Mouse (Mus musculus): Measurements from ENCODE around the gene Mrpl16.

The Mrpl16 gene

GRCm38 (mm10) chr19:11807251-11807650 is 37.1 kb downstream of the Mrpl16 start:
- no peak for DNase-seq

- no peak for DNase-seq
Measured at GRCm38 (mm10) chr19:11807822-11808221, 37.6 kb downstream of the Mrpl16 start.

- no peak for DNase-seq
Measured at GRCm38 (mm10) chr19:11808452-11808851, 38.3 kb downstream of the Mrpl16 start.

- DNase-seq: no peak
Measured at GRCm38 (mm10) chr19:11810003-11810758, 40.0 kb downstream of the Mrpl16 start.

- peak; percentile 61 to 75 for DNase-seq
Measured at GRCm38 (mm10) chr19:11810856-11811255, 40.7 kb downstream of the Mrpl16 start.

- no peak for DNase-seq
Measured at GRCm38 (mm10) chr19:11811688-11812365, 41.6 kb downstream of the Mrpl16 start.

GRCm38 (mm10) chr19:11813136-11813535 is 42.9 kb downstream of the Mrpl16 start:
- no peak for DNase-seq

GRCm38 (mm10) chr19:11813649-11814048 is 43.5 kb downstream of the Mrpl16 start:
- DNase-seq: peak in 1 of 2 experiments; percentile 24

- no peak for DNase-seq
Measured at GRCm38 (mm10) chr19:11814742-11815333, 44.6 kb downstream of the Mrpl16 start.

- DNase-seq: no peak
Measured at GRCm38 (mm10) chr19:11816706-11817105, 46.5 kb downstream of the Mrpl16 start.

GRCm38 (mm10) chr19:11817586-11817985 is 47.4 kb downstream of the Mrpl16 start:
- no peak for DNase-seq

- DNase-seq: peak; percentile 79 to 85
Measured at GRCm38 (mm10) chr19:11818199-11819142, 48.3 kb downstream of the Mrpl16 start.

- no peak for DNase-seq
Measured at GRCm38 (mm10) chr19:11819143-11819700, 49.0 kb downstream of the Mrpl16 start, which contains the start of gene Stx3. Gene Stx3 (minus strand): TSS chr19:11819403.

GRCm38 (mm10) chr19:11819800-11820199 is 49.6 kb downstream of the Mrpl16 start:
- DNase-seq: peak; percentile 84 to 90

- no peak for DNase-seq
Measured at GRCm38 (mm10) chr19:11820211-11820610, 50.0 kb downstream of the Mrpl16 start.

- no peak for DNase-seq
Measured at GRCm38 (mm10) chr19:11823346-11824065, 53.3 kb downstream of the Mrpl16 start.
